Mouse (Mus musculus): ENCODE data around the gene Emc7.

Gene Emc7

GRCm38 (mm10) chr2:112480669-112481068 lies 25.9 kb downstream of the Emc7 start, which contains the start of gene Chrm5:
TSS of gene Chrm5 (minus strand) at chr2:112480769.
- no peak for DNase-seq

GRCm38 (mm10) chr2:112481564-112481963 lies 26.8 kb downstream of the Emc7 start:
- peak; percentile 34 for DNase-seq

- no peak for DNase-seq
Measured at GRCm38 (mm10) chr2:112482533-112483333, 27.9 kb downstream of the Emc7 start.

- DNase-seq: no peak
Measured at GRCm38 (mm10) chr2:112483334-112483651, 28.5 kb downstream of the Emc7 start.

- DNase-seq: peak; percentile 32
Measured at GRCm38 (mm10) chr2:112484886-112485285, 30.1 kb downstream of the Emc7 start.

- DNase-seq: no peak
Measured at GRCm38 (mm10) chr2:112490483-112491196, 35.8 kb downstream of the Emc7 start.

GRCm38 (mm10) chr2:112491629-112492028 lies 36.8 kb downstream of the Emc7 start:
- no peak for DNase-seq

GRCm38 (mm10) chr2:112492431-112492855 lies 37.6 kb downstream of the Emc7 start:
- no peak for DNase-seq

- peak; percentile 93 for DNase-seq
Measured at GRCm38 (mm10) chr2:112492856-112493538, 38.2 kb downstream of the Emc7 start, which contains the start of gene Aven. TSS of gene Aven (plus strand) at chr2:112492964.

- no peak for DNase-seq
Measured at GRCm38 (mm10) chr2:112493539-112494260, 38.9 kb downstream of the Emc7 start.

- DNase-seq: peak; percentile 27
Measured at GRCm38 (mm10) chr2:112497851-112498250, 43.1 kb downstream of the Emc7 start.

GRCm38 (mm10) chr2:112501209-112501608 lies 46.4 kb downstream of the Emc7 start:
- peak; percentile 85 for DNase-seq

GRCm38 (mm10) chr2:112503978-112504377 lies 49.2 kb downstream of the Emc7 start:
- no peak for DNase-seq

- no peak for DNase-seq
Measured at GRCm38 (mm10) chr2:112506841-112507435, 52.1 kb downstream of the Emc7 start.

GRCm38 (mm10) chr2:112507444-112507843 lies 52.6 kb downstream of the Emc7 start:
- DNase-seq: no peak

- DNase-seq: no peak
Measured at GRCm38 (mm10) chr2:112510140-112510539, 55.3 kb downstream of the Emc7 start.

- no peak for DNase-seq
Measured at GRCm38 (mm10) chr2:112513036-112513435, 58.2 kb downstream of the Emc7 start.

- DNase-seq: no peak
Measured at GRCm38 (mm10) chr2:112516728-112517127, 61.9 kb downstream of the Emc7 start.

- no peak for DNase-seq
Measured at GRCm38 (mm10) chr2:112517218-112517617, 62.4 kb downstream of the Emc7 start.

GRCm38 (mm10) chr2:112518541-112518940 lies 63.7 kb downstream of the Emc7 start:
- no peak for DNase-seq

GRCm38 (mm10) chr2:112520526-112521482 lies 66.0 kb downstream of the Emc7 start:
- no peak for DNase-seq
